Mouse (Mus musculus): Measurements from ENCODE around the gene Sema3e. TPM values are rescaled to one million over a fixed set of nuclear protein-coding genes. Genes with fewer than 3 reads are reported as not detected.

The Sema3e gene
- polyA plus RNA-seq, 1 experiment from 2014 or later = 0.79 TPM

DNA sequence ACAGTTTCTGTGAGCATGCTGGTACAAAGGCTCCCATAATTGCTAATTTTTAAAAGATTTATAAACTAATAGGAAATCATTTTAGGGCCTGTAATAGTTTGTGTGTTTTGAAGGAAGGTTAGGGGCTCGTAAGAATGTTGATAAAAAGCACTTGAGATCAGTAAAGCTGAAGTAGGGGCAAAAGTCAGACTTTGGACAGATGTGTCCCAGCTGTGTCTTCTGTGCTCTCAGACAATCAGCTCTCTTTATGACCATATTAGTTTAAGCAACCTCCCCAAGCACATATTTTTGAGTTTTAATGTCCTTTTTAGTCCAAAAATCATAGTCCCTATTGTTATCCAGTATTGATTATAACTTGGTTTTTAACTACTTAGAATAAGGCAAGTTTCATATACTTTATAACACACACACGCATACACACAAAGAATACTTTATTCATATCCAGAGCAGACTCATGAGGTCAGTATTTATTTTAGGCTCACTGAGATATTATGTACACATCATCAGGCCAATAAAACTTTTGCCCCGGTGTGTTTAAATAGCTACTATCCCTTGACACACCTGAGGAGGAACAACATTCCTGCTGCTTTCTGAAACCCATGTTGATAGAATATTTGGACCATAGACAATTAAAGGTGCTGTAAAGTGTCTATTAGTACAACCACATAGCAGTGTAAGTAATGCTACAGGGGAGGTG lies 173.4 kb downstream of the Sema3e start:
- Histone ChIP-seq H3K4me3 (ENCODE audit: low read depth, low read length) (no peak overlapping the region), H3K27ac (ENCODE audit: low read depth, low read length) (no peak overlapping the region), H3K4me1 (ENCODE audit: control insufficient read depth, insufficient read depth, low read length) (no peaks in the 10 kb centered on the region), H3K9ac (ENCODE audit: low read depth, low read length) (no peak overlapping the region), H3K4me2 (no peak overlapping the region), H3K9me3 (replicated peaks; ENCODE audit: control insufficient read depth, low read length) (no peaks in the 10 kb centered on the region), H3K27me3 (ENCODE audit: control insufficient read depth, insufficient read depth, low read length) (no peaks in the 10 kb centered on the region), H3K36me3 (ENCODE audit: control insufficient read depth, insufficient read depth, low read length) (no peaks in the 10 kb centered on the region)
- WGBS (ENCODE audit: insufficient replicate concordance) = 64% methylated on average over 3 of the region's 3 CpGs
- no peak for ATAC-seq (replicated peaks; ENCODE audit: insufficient number of reproducible peaks, low FRiP score, low TSS enrichment)

GRCm38 (mm10) chr5:14206794-14207193 lies 181.7 kb downstream of the Sema3e start:
- no peak overlapping the region for H3K4me2 ChIP-seq
- no peaks in the 10 kb centered on the region for H3K9me3 ChIP-seq (replicated peaks; ENCODE audit: control insufficient read depth, low read length)
- no peaks in the 10 kb centered on the region for H3K4me1 ChIP-seq (ENCODE audit: control insufficient read depth, insufficient read depth, low read length)
- H3K27me3 ChIP-seq (ENCODE audit: control insufficient read depth, insufficient read depth, low read length) = no peaks in the 10 kb centered on the region
- no peak for ATAC-seq (replicated peaks; ENCODE audit: insufficient number of reproducible peaks, low FRiP score, low TSS enrichment)
- WGBS (ENCODE audit: insufficient replicate concordance) = 59% methylated on average over 2 of the region's 2 CpGs
- no peaks in the 10 kb centered on the region for H3K36me3 ChIP-seq (ENCODE audit: control insufficient read depth, insufficient read depth, low read length)
- H3K4me3 ChIP-seq (ENCODE audit: low read depth, low read length) = no peak overlapping the region
- H3K9ac ChIP-seq (ENCODE audit: low read depth, low read length) = no peak overlapping the region
- no peak overlapping the region for H3K27ac ChIP-seq (ENCODE audit: low read depth, low read length)

GRCm38 (mm10) chr5:14209962-14210361 lies 184.9 kb downstream of the Sema3e start:
- Histone ChIP-seq H3K4me2 (no peak overlapping the region), H3K27me3 (ENCODE audit: control insufficient read depth, insufficient read depth, low read length) (no peaks in the 10 kb centered on the region), H3K27ac (ENCODE audit: low read depth, low read length) (no peak overlapping the region), H3K36me3 (ENCODE audit: control insufficient read depth, insufficient read depth, low read length) (no peaks in the 10 kb centered on the region), H3K9ac (ENCODE audit: low read depth, low read length) (no peak overlapping the region), H3K4me3 (ENCODE audit: low read depth, low read length) (no peak overlapping the region), H3K9me3 (replicated peaks; ENCODE audit: control insufficient read depth, low read length) (no peaks in the 10 kb centered on the region), H3K4me1 (ENCODE audit: control insufficient read depth, insufficient read depth, low read length) (no peaks in the 10 kb centered on the region)
- 24% methylated on average over 3 of the region's 3 CpGs for WGBS (ENCODE audit: insufficient replicate concordance)
- no peak for ATAC-seq (replicated peaks; ENCODE audit: insufficient number of reproducible peaks, low FRiP score, low TSS enrichment)

GRCm38 (mm10) chr5:14216211-14216610 lies 191.1 kb downstream of the Sema3e start:
- Histone ChIP-seq H3K4me3 (ENCODE audit: low read depth, low read length) (no peak overlapping the region), H3K9ac (ENCODE audit: low read depth, low read length) (no peak overlapping the region), H3K4me2 (no peak overlapping the region), H3K9me3 (replicated peaks; ENCODE audit: control insufficient read depth, low read length) (no peaks in the 10 kb centered on the region), H3K27me3 (ENCODE audit: control insufficient read depth, insufficient read depth, low read length) (no peaks in the 10 kb centered on the region), H3K27ac (ENCODE audit: low read depth, low read length) (no peak overlapping the region), H3K36me3 (ENCODE audit: control insufficient read depth, insufficient read depth, low read length) (no peaks in the 10 kb centered on the region), H3K4me1 (ENCODE audit: control insufficient read depth, insufficient read depth, low read length) (no peaks in the 10 kb centered on the region)
- ATAC-seq (replicated peaks; ENCODE audit: insufficient number of reproducible peaks, low FRiP score, low TSS enrichment) = no peak
- WGBS (ENCODE audit: insufficient replicate concordance) = 73% methylated on average over 7 of the region's 7 CpGs

- H3K9ac ChIP-seq (ENCODE audit: low read depth, low read length) = no peak overlapping the region
- H3K4me1 ChIP-seq (ENCODE audit: control insufficient read depth, insufficient read depth, low read length) = no peaks in the 10 kb centered on the region
- no peak overlapping the region for H3K4me3 ChIP-seq (ENCODE audit: low read depth, low read length)
- H3K4me2 ChIP-seq = no peak overlapping the region
- no peaks in the 10 kb centered on the region for H3K9me3 ChIP-seq (replicated peaks; ENCODE audit: control insufficient read depth, low read length)
- no peaks in the 10 kb centered on the region for H3K36me3 ChIP-seq (ENCODE audit: control insufficient read depth, insufficient read depth, low read length)
- no peaks in the 10 kb centered on the region for H3K27me3 ChIP-seq (ENCODE audit: control insufficient read depth, insufficient read depth, low read length)
- H3K27ac ChIP-seq (ENCODE audit: low read depth, low read length) = no peak overlapping the region
- ATAC-seq (replicated peaks; ENCODE audit: insufficient number of reproducible peaks, low FRiP score, low TSS enrichment) = no peak
- 75% methylated on average over 4 of the region's 4 CpGs for WGBS (ENCODE audit: insufficient replicate concordance)
Observed at GRCm38 (mm10) chr5:14218677-14219076, 193.6 kb downstream of the Sema3e start.

DNA sequence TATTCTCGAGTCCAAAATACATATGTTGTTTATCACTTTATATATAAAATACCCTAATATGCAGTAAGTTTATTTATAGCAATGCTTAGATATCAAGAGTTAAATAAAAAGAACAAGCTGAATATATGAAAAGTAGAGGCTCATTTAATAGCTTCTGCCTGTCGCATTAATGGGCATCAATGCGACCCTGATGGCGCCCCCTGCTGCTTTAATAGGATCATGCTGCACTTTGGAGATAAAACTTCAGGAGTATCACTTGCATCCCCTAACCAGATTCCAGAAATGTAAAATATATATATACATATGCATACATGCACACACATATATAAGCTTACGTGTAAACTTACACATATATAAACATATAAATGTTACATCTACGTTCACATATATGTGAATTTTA lies 199.4 kb downstream of the Sema3e start:
- Histone ChIP-seq H3K9me3 (replicated peaks; ENCODE audit: control insufficient read depth, low read length) (no peaks in the 10 kb centered on the region), H3K4me1 (ENCODE audit: control insufficient read depth, insufficient read depth, low read length) (no peaks in the 10 kb centered on the region), H3K27ac (ENCODE audit: low read depth, low read length) (no peak overlapping the region), H3K27me3 (ENCODE audit: control insufficient read depth, insufficient read depth, low read length) (no peaks in the 10 kb centered on the region), H3K4me3 (ENCODE audit: low read depth, low read length) (no peak overlapping the region), H3K4me2 (no peak overlapping the region), H3K36me3 (ENCODE audit: control insufficient read depth, insufficient read depth, low read length) (no peaks in the 10 kb centered on the region), H3K9ac (ENCODE audit: low read depth, low read length) (no peak overlapping the region)
- 84% methylated on average over 6 of the region's 6 CpGs for WGBS (ENCODE audit: insufficient replicate concordance)
- no peak for ATAC-seq (replicated peaks; ENCODE audit: insufficient number of reproducible peaks, low FRiP score, low TSS enrichment)

GRCm38 (mm10) chr5:14231027-14231426 lies 206.0 kb downstream of the Sema3e start:
- Histone ChIP-seq H3K36me3 (ENCODE audit: control insufficient read depth, insufficient read depth, low read length) (no peaks in the 10 kb centered on the region), H3K27ac (ENCODE audit: low read depth, low read length) (no peak overlapping the region), H3K27me3 (ENCODE audit: control insufficient read depth, insufficient read depth, low read length) (no peaks in the 10 kb centered on the region), H3K9ac (ENCODE audit: low read depth, low read length) (no peak overlapping the region), H3K4me3 (ENCODE audit: low read depth, low read length) (no peak overlapping the region), H3K4me1 (ENCODE audit: control insufficient read depth, insufficient read depth, low read length) (no peaks in the 10 kb centered on the region), H3K9me3 (replicated peaks; ENCODE audit: control insufficient read depth, low read length) (no peaks in the 10 kb centered on the region), H3K4me2 (no peak overlapping the region)
- 75% methylated on average over 3 of the region's 3 CpGs for WGBS (ENCODE audit: insufficient replicate concordance)
- ATAC-seq (replicated peaks; ENCODE audit: insufficient number of reproducible peaks, low FRiP score, low TSS enrichment) = no peak

GRCm38 (mm10) chr5:14252583-14252982 lies 227.5 kb downstream of the Sema3e start:
- H3K27me3 ChIP-seq (ENCODE audit: control insufficient read depth, insufficient read depth, low read length) = no peaks in the 10 kb centered on the region
- H3K9me3 ChIP-seq (replicated peaks; ENCODE audit: control insufficient read depth, low read length) = no peaks in the 10 kb centered on the region
- no peak for ATAC-seq (replicated peaks; ENCODE audit: insufficient number of reproducible peaks, low FRiP score, low TSS enrichment)
- H3K27ac ChIP-seq (ENCODE audit: low read depth, low read length) = no peak overlapping the region
- no peaks in the 10 kb centered on the region for H3K4me1 ChIP-seq (ENCODE audit: control insufficient read depth, insufficient read depth, low read length)
- no peak overlapping the region for H3K4me3 ChIP-seq (ENCODE audit: low read depth, low read length)
- H3K9ac ChIP-seq (ENCODE audit: low read depth, low read length) = no peak overlapping the region
- no peak overlapping the region for H3K4me2 ChIP-seq
- no peaks in the 10 kb centered on the region for H3K36me3 ChIP-seq (ENCODE audit: control insufficient read depth, insufficient read depth, low read length)
- WGBS (ENCODE audit: insufficient replicate concordance) = 31% methylated on average over 8 of the region's 8 CpGs

DNA sequence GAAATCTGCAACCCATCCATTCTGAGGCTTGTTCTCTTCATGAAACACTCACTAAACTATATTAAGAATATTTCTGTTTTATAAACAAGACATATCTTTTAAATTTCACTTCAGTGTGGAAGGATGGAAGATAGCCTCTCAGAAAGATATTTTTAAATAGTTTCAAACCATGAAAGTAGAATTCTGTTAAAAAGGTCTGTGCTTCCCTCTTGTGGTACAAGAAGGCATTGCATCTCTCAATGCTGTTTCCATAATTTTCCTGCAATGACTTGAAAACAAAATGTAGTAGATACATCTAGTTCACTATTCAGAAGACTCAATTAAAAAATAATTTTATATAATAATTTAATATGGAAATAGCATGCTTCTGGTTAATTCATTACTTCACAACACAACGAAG lies 228.3 kb downstream of the Sema3e start:
- no peak overlapping the region for H3K27ac ChIP-seq (ENCODE audit: low read depth, low read length)
- no peak overlapping the region for H3K4me2 ChIP-seq
- no peak overlapping the region for H3K4me3 ChIP-seq (ENCODE audit: low read depth, low read length)
- H3K9me3 ChIP-seq (replicated peaks; ENCODE audit: control insufficient read depth, low read length) = no peaks in the 10 kb centered on the region
- H3K36me3 ChIP-seq (ENCODE audit: control insufficient read depth, insufficient read depth, low read length) = no peaks in the 10 kb centered on the region
- no peak overlapping the region for H3K9ac ChIP-seq (ENCODE audit: low read depth, low read length)
- H3K27me3 ChIP-seq (ENCODE audit: control insufficient read depth, insufficient read depth, low read length) = no peaks in the 10 kb centered on the region
- WGBS (ENCODE audit: insufficient replicate concordance) = 62% methylated on average over 1 of the region's 1 CpGs
- H3K4me1 ChIP-seq (ENCODE audit: control insufficient read depth, insufficient read depth, low read length) = no peaks in the 10 kb centered on the region
- no peak for ATAC-seq (replicated peaks; ENCODE audit: insufficient number of reproducible peaks, low FRiP score, low TSS enrichment)

Data from heart, embryonic 11.5 days (tissue).